Mouse (Mus musculus) lung, postnatal 0 days (tissue): Measurements from ENCODE around the gene Wfdc10.

Experiments used
- CTCF ChIP-seq: IDR thresholded peaks from 2 replicates; pipeline ENCODE4 v1.5.1; 2016; ENCODE audit warnings: antibody characterized with exemption, mild to moderate bottlenecking
- EP300 ChIP-seq: IDR thresholded peaks from 2 replicates; pipeline ENCODE4 v1.6.1; 2016; ENCODE audit warnings: antibody characterized with exemption, mild to moderate bottlenecking, control low read depth

- TF ChIP-seq CTCF = no peak
- no peak for TF ChIP-seq EP300
Observed at GRCm38 (mm10) chr2:164698201-164698600, 42.4 kb downstream of the Wfdc10 start, which contains the start of gene Spint4.
